Comparison of ENCODE assay signal across 25 mouse cellular contexts in genomic region chr8:110069706-110070105, GRCm38 (mm10). TPM values are rescaled to one million over a fixed set of nuclear protein-coding genes. Genes with fewer than 3 reads are reported as not detected.
"Had no signal": no experiment of that assay in that cellular context is flagged by ENCODE, and none has a peak within 500 bp of the region (broad histone marks: within the 10 kb centered on the region; RNA-seq: fewer than 3 reads in every experiment).

No protein-coding gene starts in this region.

- DNase-seq: retina, postnatal 1 day; right cerebral cortex, adult 18-20 months; right cerebral cortex, postnatal 14 days; right cerebral cortex, postnatal 25 days; right cerebral cortex, postnatal 4 days; spleen, adult 18-20 months; thymus, adult 18-20 months; thymus, adult 2 months; thymus, postnatal 14 days; thymus, postnatal 25 days; thymus, postnatal 36 days; thymus, postnatal 4 days had no signal

RNA-seq across cellular contexts. Expression of gene Chst4, which starts 30.2 kb away (rescaled TPM):
- total RNA-seq: neutrophil, adult 5-6 weeks had no signal
- polyA plus RNA-seq: neural tube, embryonic 13.5 days; neural tube, embryonic 14.5 days; neural tube, embryonic 15.5 days; thymus, postnatal 0 days had no signal

RNA-seq across cellular contexts. Expression of gene Gm21964, which starts 31.3 kb away (rescaled TPM):
- total RNA-seq: neutrophil, adult 5-6 weeks had no signal
- polyA plus RNA-seq: neural tube, embryonic 13.5 days; neural tube, embryonic 14.5 days; neural tube, embryonic 15.5 days; small intestine, adult 2 months; spleen, adult 2 months; stomach, embryonic 14.5 days; stomach, embryonic 15.5 days; stomach, embryonic 16.5 days; stomach, postnatal 0 days; urinary bladder, adult 2 months had no signal

RNA-seq across cellular contexts. Expression of gene Gm17720, which starts 32.8 kb away (rescaled TPM):
- total RNA-seq: neutrophil, adult 5-6 weeks had no signal
- polyA plus RNA-seq: neural tube, embryonic 13.5 days; neural tube, embryonic 14.5 days; neural tube, embryonic 15.5 days; small intestine, adult 2 months; spleen, adult 2 months; stomach, embryonic 14.5 days; stomach, embryonic 15.5 days; stomach, embryonic 16.5 days; stomach, postnatal 0 days; testis, adult 2 months; thymus, adult 2 months; thymus, postnatal 0 days; urinary bladder, adult 2 months had no signal
